Mouse (Mus musculus) ovary, postnatal 10 days (tissue): Measurements from ENCODE around the gene Kpna4.
"Not testable (repeated sequence)": the region's sequence is repeated elsewhere in the genome, so short reads cannot be mapped to it uniquely, and the experiment has no call there.

ENCODE experiments used
- DNase-seq: peaks from one replicate; pipeline ENCODE4 v3.0.0; 2022; ENCODE audit warnings: low spot score

Gene Kpna4

GRCm38 (mm10) chr3:69109079-69109478, 17.8 kb downstream of the Kpna4 start:
- DNase-seq, result no peak

DNA sequence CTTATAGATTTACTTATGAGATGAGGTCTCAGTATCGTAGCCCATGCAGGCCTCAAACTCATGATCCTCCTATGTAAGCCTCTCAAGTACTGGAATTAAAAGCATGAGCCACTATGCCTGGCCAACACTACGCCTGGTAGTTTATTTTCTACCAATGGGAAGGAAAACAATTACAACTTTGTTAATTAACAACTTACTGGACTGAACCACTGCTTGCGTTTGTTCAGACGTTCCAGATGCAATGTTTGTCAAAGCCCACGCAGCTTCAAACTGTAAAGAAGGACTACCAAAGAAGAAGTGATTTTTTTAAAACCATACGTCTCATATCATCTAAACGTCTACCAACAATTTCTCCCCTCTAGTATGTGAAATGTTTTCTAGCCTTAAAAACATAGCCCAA, 32.5 kb downstream of the Kpna4 start:
- no peak for DNase-seq

- no peak for DNase-seq
These were observed 62.9 kb downstream of the Kpna4 start for GRCm38 (mm10) chr3:69064005-69064404.

- no peak for DNase-seq
These were observed 64.1 kb downstream of the Kpna4 start for GRCm38 (mm10) chr3:69062764-69063163.

GRCm38 (mm10) chr3:69060672-69061071, 66.2 kb downstream of the Kpna4 start:
- no peak for DNase-seq

DNA sequence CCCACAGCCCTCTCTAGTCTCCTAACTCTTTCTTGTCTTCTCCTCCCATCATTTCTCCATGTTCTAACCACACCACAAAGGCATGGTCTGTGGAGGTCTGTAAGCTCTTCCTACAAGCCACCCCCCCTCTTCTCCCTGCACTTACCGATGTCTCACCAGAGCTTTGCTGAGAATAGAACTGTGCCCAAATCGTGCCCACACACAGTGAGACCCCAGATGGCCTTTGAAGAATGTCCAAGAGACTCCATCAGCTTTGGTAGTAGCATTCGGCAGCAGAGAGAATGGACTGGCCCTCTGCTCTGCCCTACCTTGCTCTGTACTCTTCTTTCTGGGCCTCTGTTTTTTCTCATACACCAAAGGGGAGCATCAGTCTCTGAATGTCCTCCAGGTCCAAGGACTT, 71.0 kb downstream of the Kpna4 start:
- DNase-seq, result no peak

DNA sequence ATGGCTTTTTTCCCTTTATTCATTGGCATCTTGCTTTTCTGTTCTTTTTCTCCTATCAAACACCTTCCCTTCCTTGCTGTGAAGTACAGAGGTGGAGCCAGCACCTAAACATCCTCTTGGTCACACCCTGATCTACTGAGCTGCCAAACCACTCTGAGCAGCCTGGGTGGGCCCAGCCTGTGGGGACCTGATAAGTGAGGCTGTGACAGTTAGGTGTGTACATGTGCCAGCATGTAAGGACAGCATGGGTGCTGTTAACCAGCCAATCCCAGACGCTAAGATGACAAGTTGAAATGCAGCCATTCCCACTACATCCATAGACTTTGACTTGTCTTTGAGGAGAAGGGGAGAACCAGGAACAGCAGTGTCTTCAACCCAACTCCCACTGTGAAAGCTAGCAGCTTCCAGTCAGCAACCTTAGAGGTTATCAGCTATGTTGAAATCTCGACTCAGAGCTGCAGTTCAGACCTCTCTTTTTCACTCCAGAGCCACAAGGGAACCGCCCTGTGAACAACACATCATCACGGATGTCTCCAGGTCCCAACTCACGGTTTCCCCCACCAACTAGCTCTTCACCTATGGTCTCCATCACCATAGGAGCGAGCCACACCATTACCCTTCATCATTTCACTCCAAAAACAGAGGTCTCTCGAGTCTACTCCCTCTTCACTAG, 72.0 kb downstream of the Kpna4 start:
- no peak for DNase-seq

GRCm38 (mm10) chr3:69051894-69052293, 75.0 kb downstream of the Kpna4 start:
- DNase-seq, result no peak

GRCm38 (mm10) chr3:69049011-69049410, 77.9 kb downstream of the Kpna4 start:
- DNase-seq, result no peak

GRCm38 (mm10) chr3:69047684-69048083, 79.2 kb downstream of the Kpna4 start:
- no peak for DNase-seq

- DNase-seq, result no peak
These were observed 80.4 kb downstream of the Kpna4 start for GRCm38 (mm10) chr3:69046509-69046908.

- DNase-seq, result peak; percentile 5
These were observed 81.2 kb downstream of the Kpna4 start for GRCm38 (mm10) chr3:69045750-69046149.

- DNase-seq, result no peak
These were observed 81.6 kb downstream of the Kpna4 start for GRCm38 (mm10) chr3:69045400-69045703.

DNA sequence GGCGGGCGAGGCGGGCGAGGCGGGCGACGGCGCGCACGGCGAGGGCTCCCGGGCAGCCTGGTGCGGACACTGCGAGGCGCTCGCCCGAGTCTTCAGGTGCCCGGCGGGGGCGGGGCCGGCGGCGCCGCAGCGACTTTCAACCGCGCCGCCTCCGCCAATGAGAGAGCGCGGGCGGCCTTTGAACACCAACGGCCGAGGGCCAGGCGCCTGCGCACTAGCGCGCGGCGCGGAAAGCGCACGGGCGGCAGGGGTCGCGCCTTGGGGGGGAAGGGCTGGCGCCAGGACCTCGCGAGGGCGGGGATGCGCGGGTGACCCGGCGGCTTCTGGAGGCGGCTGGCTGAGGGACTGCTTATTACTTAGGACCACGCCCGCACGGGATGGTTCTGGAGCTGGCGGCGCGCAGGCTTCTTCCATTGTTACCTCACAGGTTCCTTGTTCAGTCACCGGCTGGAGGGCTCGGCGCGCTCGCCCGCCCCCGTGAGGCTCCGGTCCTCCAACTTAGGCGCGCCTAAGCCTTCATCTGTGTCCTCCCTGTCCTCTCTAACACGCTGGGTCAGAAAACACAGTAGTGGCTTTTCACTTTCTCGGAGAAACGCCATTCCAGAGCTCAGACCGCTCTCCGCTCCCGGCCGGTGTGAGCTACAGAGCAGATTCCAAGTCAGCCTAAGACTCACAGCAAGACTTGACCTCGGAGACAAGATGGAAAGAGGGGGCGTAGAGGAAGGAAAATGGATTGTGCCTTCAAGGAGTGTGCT, 82.1 kb downstream of the Kpna4 start, which contains the start of gene Trim59:
Trim59 (minus strand) TSS at position 111 of the 755 bp plus-strand sequence.
- peak; percentile 80 for DNase-seq

DNA sequence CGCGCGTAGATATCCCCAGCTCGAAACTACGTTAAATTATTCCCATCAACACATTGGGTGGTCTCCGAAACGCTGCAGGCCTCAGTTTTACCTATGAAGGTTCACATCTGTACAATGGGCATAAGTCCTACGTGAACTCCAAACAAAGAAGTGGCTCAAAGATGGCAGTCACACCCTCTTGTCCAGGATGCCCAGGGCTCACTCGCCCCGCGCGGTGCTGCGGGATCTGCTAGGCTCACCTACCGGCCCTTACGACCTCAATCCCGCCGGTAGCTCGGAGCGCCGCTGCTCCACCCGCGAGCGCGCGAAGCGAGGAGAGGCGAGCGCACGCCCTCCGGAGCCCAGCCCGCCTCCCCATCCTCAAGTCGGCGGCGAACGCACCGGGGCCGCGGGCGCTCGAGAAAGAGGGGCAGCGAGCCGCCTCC, 82.7 kb downstream of the Kpna4 start:
- no peak for DNase-seq

GRCm38 (mm10) chr3:69041298-69041697, 85.6 kb downstream of the Kpna4 start:
- DNase-seq, result no peak

DNA sequence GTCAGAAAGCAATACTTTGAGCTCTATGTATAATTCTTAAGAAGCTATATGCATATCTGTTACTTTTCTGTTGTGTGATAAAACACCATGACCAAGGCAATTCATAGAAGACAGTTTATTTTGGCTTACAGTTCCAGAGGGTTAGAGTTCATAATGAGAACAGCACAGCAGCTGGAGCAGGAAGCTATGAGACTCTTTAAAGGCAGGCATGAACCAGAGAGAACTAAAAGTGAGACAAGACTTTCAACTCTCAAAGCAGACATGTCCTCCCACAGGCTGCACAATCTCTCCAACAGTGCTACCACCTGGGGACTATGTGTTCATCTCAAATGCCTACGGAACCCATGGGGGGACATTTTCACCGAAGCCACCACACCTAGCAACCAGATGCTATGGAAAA, 86.8 kb downstream of the Kpna4 start:
- no peak for DNase-seq

DNA sequence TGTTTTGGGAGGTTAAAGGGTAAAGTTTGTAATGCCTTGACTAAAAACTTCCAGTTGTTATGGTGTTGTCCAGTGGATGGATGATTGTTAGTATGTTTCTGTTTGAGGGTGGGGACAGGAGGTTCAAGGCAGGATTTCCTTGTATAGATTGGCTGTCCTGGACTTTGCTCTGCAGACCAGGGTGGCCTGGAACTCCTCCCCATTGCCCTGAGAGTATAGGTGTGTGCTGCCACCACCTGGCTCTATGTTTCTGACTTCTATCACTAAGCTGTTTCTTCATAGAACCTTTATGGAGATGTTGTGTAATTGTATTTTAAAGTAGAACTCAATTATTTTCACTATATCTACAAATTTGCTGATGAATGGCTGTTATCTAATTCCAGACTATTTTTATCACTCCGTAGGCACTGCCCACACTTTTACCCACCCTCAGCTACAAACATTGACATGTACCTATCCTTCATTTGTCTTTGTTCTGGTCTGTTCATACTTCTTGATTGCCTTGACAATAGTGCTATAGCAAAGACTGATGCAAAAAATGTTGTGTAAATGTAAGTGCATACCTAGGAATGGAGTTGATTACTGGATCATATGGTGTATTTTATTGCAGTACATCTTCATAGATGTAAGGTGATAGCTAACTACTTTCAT, 100.7 kb downstream of the Kpna4 start:
- no peak for DNase-seq

- no peak for DNase-seq
These were observed 106.1 kb downstream of the Kpna4 start for GRCm38 (mm10) chr3:69020764-69021163.

DNA sequence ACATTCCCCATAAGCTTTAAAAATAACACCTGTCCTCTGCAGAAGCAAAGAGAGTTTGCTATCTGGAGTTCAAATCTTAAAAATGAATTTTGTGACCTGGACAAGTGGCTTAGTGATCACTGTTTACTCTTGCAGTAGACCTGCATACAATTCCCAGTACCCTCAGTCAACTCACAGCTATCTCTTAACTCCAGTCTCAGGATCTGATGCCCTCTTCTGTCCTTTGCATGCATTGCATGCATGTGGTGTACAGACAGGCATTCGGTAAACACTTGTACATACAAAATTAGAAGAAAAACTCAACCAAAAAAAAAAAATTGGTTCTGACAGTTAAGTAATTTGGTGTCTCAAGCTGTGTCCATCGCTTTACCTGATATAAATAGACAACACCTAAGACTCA, 106.6 kb downstream of the Kpna4 start:
- no peak for DNase-seq

- not testable (repeated sequence) for DNase-seq
These were observed 108.3 kb downstream of the Kpna4 start for GRCm38 (mm10) chr3:69018635-69019034.

DNA sequence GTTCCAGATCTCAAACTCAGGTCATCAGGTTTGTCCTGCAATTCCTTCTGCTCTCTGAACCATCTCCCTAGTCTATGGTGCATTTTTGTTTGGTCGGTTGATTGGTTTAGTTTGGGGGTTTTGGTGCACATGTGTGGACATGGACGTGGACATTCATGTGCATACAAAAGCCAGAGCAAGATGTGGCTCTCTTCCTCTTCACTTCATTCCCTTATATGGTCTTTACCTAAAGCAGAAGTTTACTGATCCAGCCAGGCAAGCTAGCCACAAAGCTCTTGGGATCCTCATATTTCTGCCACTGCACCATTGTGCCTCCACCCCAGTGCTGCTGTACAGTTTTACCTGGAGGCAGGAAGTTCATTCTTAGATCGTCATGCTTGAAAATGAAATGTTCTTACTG, 109.7 kb downstream of the Kpna4 start:
- DNase-seq, result no peak
